Mouse (Mus musculus): Measurements from ENCODE around the gene Tmem169. TPM values are rescaled to one million over a fixed set of nuclear protein-coding genes. Genes with fewer than 3 reads are reported as not detected.

Tmem169 gene
- polyA plus RNA-seq, 1 experiment from 2014 or later = 7.1 TPM

GRCm38 (mm10) chr1:72323248-72323647, 39.1 kb downstream of the Tmem169 start:
- no peak for DNase-seq (ENCODE audit: low spot score)

- DNase-seq (ENCODE audit: low spot score) = no peak
Observed at GRCm38 (mm10) chr1:72326162-72326821, 42.1 kb downstream of the Tmem169 start.

GRCm38 (mm10) chr1:72334807-72335206, 50.6 kb downstream of the Tmem169 start:
- no peak for DNase-seq (ENCODE audit: low spot score)

DNA sequence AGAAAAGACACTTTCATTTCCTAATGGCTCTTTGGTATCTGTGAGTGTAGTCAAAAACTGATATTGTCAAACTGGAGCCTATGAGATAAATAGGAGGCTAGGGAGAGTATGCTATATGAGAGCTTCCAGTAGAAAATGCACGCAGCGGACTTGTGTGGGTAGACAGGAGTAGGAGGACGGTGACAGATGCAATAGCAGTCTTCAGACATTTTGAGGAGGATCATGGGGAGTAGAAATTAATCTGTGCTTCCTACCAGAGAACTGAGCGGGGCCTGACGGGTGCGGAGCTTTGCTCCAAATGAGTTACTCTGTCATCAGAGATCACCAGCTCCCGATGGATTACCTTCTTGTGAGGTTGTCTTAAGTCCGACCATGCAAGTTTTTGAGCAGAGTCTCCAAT, 52.6 kb downstream of the Tmem169 start:
- DNase-seq (ENCODE audit: low spot score) = no peak

GRCm38 (mm10) chr1:72338341-72338740, 54.2 kb downstream of the Tmem169 start:
- DNase-seq (ENCODE audit: low spot score) = no peak

DNA sequence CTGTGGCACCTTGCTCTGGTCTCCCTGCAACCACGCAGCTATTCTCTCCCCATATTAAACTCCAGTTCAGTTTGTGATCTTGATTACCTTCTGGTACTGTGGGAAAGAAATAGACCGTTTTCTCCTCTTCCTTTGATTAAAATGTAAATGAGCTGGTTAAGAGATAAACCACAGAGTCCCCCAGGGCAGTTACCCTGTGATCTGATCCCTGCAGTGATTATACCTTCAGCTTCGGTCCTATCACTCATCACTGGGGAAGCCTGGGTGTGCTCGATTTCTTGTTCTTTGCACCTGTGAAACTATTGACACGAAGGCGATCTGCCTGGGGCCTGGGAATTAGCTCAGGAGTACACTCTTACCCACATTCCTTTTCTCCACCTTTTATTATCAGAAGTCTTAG, 63.7 kb downstream of the Tmem169 start:
- DNase-seq (ENCODE audit: low spot score) = no peak

Other genes starting within 250 kb of the Tmem169 start
- 74.9 and 80.1 TPM in 2 replicates for gene Mreg, start 72.1 kb upstream of the Tmem169 start, polyA plus RNA-seq (2015; fragmentation: Nextera tagmentation; extraction: Ambion mirVana)
- 15.3 and 15.6 TPM in 2 replicates for gene Pecr, start 55 bp upstream of the Tmem169 start, polyA plus RNA-seq (2015; fragmentation: Nextera tagmentation; extraction: Ambion mirVana)
- 51.1 and 53.0 TPM in 2 replicates for gene Xrcc5, start 23.1 kb downstream of the Tmem169 start, polyA plus RNA-seq (2015; fragmentation: Nextera tagmentation; extraction: Ambion mirVana)